Mouse (Mus musculus) myocyte (in vitro differentiated cells): Measurements from ENCODE around the gene Cracr2a. TPM values are rescaled to one million over a fixed set of nuclear protein-coding genes. Genes with fewer than 3 reads are reported as not detected.

Experiments
- H3K27me3 ChIP-seq: one replicate; pipeline ENCODE4 v1.6.1; 2011; ENCODE audit not compliant: control insufficient read depth, insufficient read depth, insufficient read length
- H3K36me3 ChIP-seq: one replicate; pipeline ENCODE4 v1.6.1; 2011; ENCODE audit not compliant: control insufficient read depth, insufficient read depth
- H3K4me2 ChIP-seq: one replicate; pipeline ENCODE4 v1.6.1; 2011; ENCODE audit warnings: low read depth, control low read depth
- H3K4me3 ChIP-seq: one replicate; pipeline ENCODE4 v1.5.1; 2011; ENCODE audit warnings: mild to moderate bottlenecking, control low read depth, moderate library complexity
- H3K79me2 ChIP-seq: one replicate; pipeline ENCODE4 v1.6.1; 2011; ENCODE audit not compliant: control insufficient read depth, insufficient read depth
- H3ac ChIP-seq: one replicate; pipeline ENCODE4 v1.6.1; 2011; ENCODE audit not compliant: control insufficient read depth, insufficient read length
- CEBPB ChIP-seq: IDR thresholded peaks from 2 replicates; pipeline ENCODE4 v1.6.1; 2011; ENCODE audit warnings: mild to moderate bottlenecking, moderate library complexity; ENCODE audit not compliant: poor library complexity, insufficient read depth, severe bottlenecking
- E2F4 ChIP-seq: IDR thresholded peaks from one replicate; pipeline ENCODE4 v1.6.1; 2011; ENCODE audit warnings: mild to moderate bottlenecking, control low read depth, moderate library complexity; ENCODE audit not compliant: insufficient read depth
- MAX ChIP-seq: IDR thresholded peaks from one replicate; pipeline ENCODE4 v1.6.1; 2011; ENCODE audit warnings: low read depth, mild to moderate bottlenecking, control low read depth
- MYOD1 ChIP-seq, 3 experiments: IDR thresholded peaks; one replicate each; pipeline ENCODE4 v1.6.1; 2011; ENCODE audit warnings: control low read depth in 2 of 3, low read depth in 2 of 3, mild to moderate bottlenecking in 2 of 3, moderate library complexity in 1 of 3; ENCODE audit not compliant: insufficient read length in 2 of 3, control insufficient read depth in 1 of 3
- MYOG ChIP-seq, 3 experiments: IDR thresholded peaks; one replicate each; pipeline ENCODE4 v1.6.1; 2011; ENCODE audit warnings: control low read depth in 2 of 3, low read depth in 2 of 3, mild to moderate bottlenecking in 2 of 3; ENCODE audit not compliant: insufficient read length in 2 of 3, control insufficient read depth in 1 of 3, insufficient read depth in 1 of 3
- POLR2A ChIP-seq: IDR thresholded peaks from one replicate; pipeline ENCODE4 v1.6.1; 2011; ENCODE audit warnings: low read depth, mild to moderate bottlenecking, control low read depth, moderate library complexity; ENCODE audit not compliant: insufficient read length
- POLR2AphosphoS2 ChIP-seq: IDR thresholded peaks from one replicate; pipeline ENCODE4 v1.6.1; 2011; ENCODE audit warnings: low read depth, control low read depth; ENCODE audit not compliant: insufficient read length
- REST ChIP-seq: IDR thresholded peaks from one replicate; pipeline ENCODE4 v1.6.1; 2011; ENCODE audit warnings: mild to moderate bottlenecking, control low read depth, moderate library complexity; ENCODE audit not compliant: insufficient read depth, insufficient read length
- SRF ChIP-seq: IDR thresholded peaks from one replicate; pipeline ENCODE4 v1.6.1; 2011; ENCODE audit warnings: low read depth; ENCODE audit not compliant: control insufficient read depth, insufficient read length
- TCF12 ChIP-seq: IDR thresholded peaks from one replicate; pipeline ENCODE4 v1.6.1; 2011; ENCODE audit warnings: mild to moderate bottlenecking, control low read depth; ENCODE audit not compliant: poor library complexity, insufficient read depth, severe bottlenecking
- TCF3 ChIP-seq: IDR thresholded peaks from one replicate; pipeline ENCODE4 v1.6.1; 2011; ENCODE audit warnings: low read depth, control low read depth; ENCODE audit not compliant: insufficient read length
- USF1 ChIP-seq: IDR thresholded peaks from one replicate; pipeline ENCODE4 v1.6.1; 2011; ENCODE audit warnings: low read depth, mild to moderate bottlenecking, control low read depth, moderate library complexity
- polyA plus RNA-seq: library from polyadenylated mRNA; unstranded; fragments of >200 nt; fragmentation: generic; extraction: Trizol; gene quantifications from one replicate; pipeline ENCODE4 v1.2.1, GENCODE M21; 2012; ENCODE audit warnings: missing spikeins

The Cracr2a gene
- polyA plus RNA-seq, 1 experiment: not detected

- Histone ChIP-seq H3K79me2 (no peaks in the 10 kb centered on the region), H3K4me3 (no peak overlapping the region), H3K4me2 (no peak overlapping the region), H3ac (no peak overlapping the region), H3K36me3 (no peaks in the 10 kb centered on the region), H3K27me3 (no peaks in the 10 kb centered on the region)
- TF ChIP-seq TCF3: no peak
- no peak for TF ChIP-seq SRF
- no peak for TF ChIP-seq USF1
- no peak for TF ChIP-seq POLR2A
Observed at GRCm38 (mm10) chr6:127605067-127606025, 44.2 kb downstream of the Cracr2a start.

- Histone ChIP-seq H3K4me3 (no peak overlapping the region), H3ac (no peak overlapping the region), H3K4me2 (no peak overlapping the region), H3K36me3 (no peaks in the 10 kb centered on the region), H3K79me2 (no peaks in the 10 kb centered on the region), H3K27me3 (no peaks in the 10 kb centered on the region)
- no peak for TF ChIP-seq REST
- TF ChIP-seq POLR2A: no peak
- TF ChIP-seq E2F4: no peak
- TF ChIP-seq POLR2AphosphoS2: no peak
- TF ChIP-seq MYOD1 (IDR thresholded peaks at IDR 0.05; ENCODE audit: control insufficient read depth in 1 of 3, insufficient read length in 2 of 3, low read depth in 2 of 3): no peak
- no peak for TF ChIP-seq TCF12
- no peak for TF ChIP-seq MAX
- no peak for TF ChIP-seq MYOG (IDR thresholded peaks at IDR 0.05; ENCODE audit: control insufficient read depth in 1 of 3, insufficient read depth in 1 of 3, insufficient read length in 2 of 3, low read depth in 2 of 3)
- TF ChIP-seq TCF3: no peak
- TF ChIP-seq SRF: no peak
- TF ChIP-seq USF1: no peak
- no peak for TF ChIP-seq CEBPB
Observed at GRCm38 (mm10) chr6:127609673-127610072, 48.5 kb downstream of the Cracr2a start.

- H3ac ChIP-seq: no peak overlapping the region
- no peak overlapping the region for H3K4me2 ChIP-seq
- TF ChIP-seq MAX (no peak), SRF (no peak), POLR2AphosphoS2 (no peak), MYOD1 (IDR thresholded peaks at IDR 0.05; ENCODE audit: control insufficient read depth in 1 of 3, insufficient read length in 2 of 3, low read depth in 2 of 3) (no peak), TCF3 (no peak), POLR2A (no peak), TCF12 (no peak), CEBPB (no peak), USF1 (no peak), MYOG (IDR thresholded peaks at IDR 0.05; ENCODE audit: control insufficient read depth in 1 of 3, insufficient read depth in 1 of 3, insufficient read length in 2 of 3, low read depth in 2 of 3) (no peak), REST (no peak), E2F4 (no peak)
- no peak overlapping the region for H3K4me3 ChIP-seq
- no peaks in the 10 kb centered on the region for H3K79me2 ChIP-seq
- H3K36me3 ChIP-seq: no peaks in the 10 kb centered on the region
- no peaks in the 10 kb centered on the region for H3K27me3 ChIP-seq
Observed at GRCm38 (mm10) chr6:127611216-127611615, 50.1 kb downstream of the Cracr2a start.

GRCm38 (mm10) chr6:127614083-127614984, 53.2 kb downstream of the Cracr2a start:
- no peaks in the 10 kb centered on the region for H3K27me3 ChIP-seq
- H3ac ChIP-seq: no peak overlapping the region
- no peak overlapping the region for H3K4me3 ChIP-seq
- no peak overlapping the region for H3K4me2 ChIP-seq
- H3K79me2 ChIP-seq: no peaks in the 10 kb centered on the region
- TF ChIP-seq POLR2AphosphoS2: no peak
- H3K36me3 ChIP-seq: no peaks in the 10 kb centered on the region

GRCm38 (mm10) chr6:127616623-127617022, 55.5 kb downstream of the Cracr2a start:
- no peaks in the 10 kb centered on the region for H3K79me2 ChIP-seq

More at GRCm38 (mm10) chr6:127616623-127617022, 55.5 kb downstream of the Cracr2a start:
- no peaks in the 10 kb centered on the region for H3K36me3 ChIP-seq
- H3ac ChIP-seq: no peak overlapping the region
- H3K27me3 ChIP-seq: no peaks in the 10 kb centered on the region
- H3K4me2 ChIP-seq: no peak overlapping the region
- TF ChIP-seq USF1 (no peak), TCF3 (no peak), E2F4 (no peak), POLR2A (no peak), REST (no peak), MYOD1 (IDR thresholded peaks at IDR 0.05; ENCODE audit: control insufficient read depth in 1 of 3, insufficient read length in 2 of 3, low read depth in 2 of 3) (no peak), POLR2AphosphoS2 (no peak), TCF12 (no peak), CEBPB (no peak)
- H3K4me3 ChIP-seq: no peak overlapping the region
